Mouse (Mus musculus) cerebellum, adult 2 months (tissue): ENCODE data around the gene Prkcq.

ENCODE experiments used
- CTCF ChIP-seq: fragments of 200-500 bp; IDR thresholded peaks from 2 replicates; pipeline ENCODE4 v1.5.1; 2011; ENCODE audit warnings: low read depth, mild to moderate bottlenecking, control low read depth, low read length, moderate library complexity, borderline replicate concordance; ENCODE audit not compliant: insufficient read depth
- POLR2A ChIP-seq: fragments of 200-500 bp; IDR thresholded peaks from 2 replicates; pipeline ENCODE4 v1.6.1; 2011; ENCODE audit warnings: low read length, control low read depth, borderline replicate concordance; ENCODE audit not compliant: insufficient read depth

DNA sequence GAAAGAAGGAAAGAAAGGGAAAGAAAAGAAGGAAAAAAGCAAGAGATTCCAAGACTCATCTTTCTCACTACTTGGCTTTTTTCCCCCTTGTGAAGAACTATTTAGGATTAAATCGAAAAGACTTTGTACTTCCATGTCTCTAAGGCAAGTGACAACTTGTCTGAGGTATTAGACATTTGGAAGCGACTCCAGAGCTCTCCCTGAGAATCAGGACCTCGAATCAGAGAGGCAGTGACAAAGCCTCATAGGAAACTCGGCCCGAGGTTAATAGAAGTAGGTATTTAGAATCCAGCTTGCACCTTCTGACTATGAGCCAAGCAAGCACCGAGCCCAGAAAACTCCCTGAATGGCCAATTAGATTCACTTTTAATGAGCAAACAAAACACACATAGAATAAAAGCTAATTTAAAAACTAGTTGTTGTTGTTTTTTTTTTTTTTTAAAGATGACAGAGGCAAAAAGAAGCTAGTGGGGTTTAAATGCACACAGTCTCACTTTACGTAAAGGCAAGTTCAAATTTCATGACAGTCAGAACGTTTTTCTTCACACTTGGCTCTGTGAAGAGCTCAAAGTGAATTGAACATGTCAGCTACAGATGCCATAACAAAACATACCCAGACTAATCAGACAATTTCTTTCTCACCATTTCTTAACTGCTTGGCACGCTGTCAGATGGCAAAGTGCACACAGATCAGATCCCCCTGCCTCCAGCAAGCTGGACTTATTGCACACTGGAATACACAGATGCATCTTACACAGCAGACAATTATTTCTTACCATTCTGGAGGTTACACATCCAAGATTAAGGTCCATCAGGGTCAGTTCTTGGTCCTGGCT lies 119.9 kb downstream of the Prkcq start:
- TF ChIP-seq POLR2A (no peak), CTCF (no peak)
